In genomic region chr19:29182166-29182565, GRCm38 (mm10) we compare ENCODE assay signal across 26 mouse cellular contexts.
"Had no signal": no experiment of that assay in that cellular context is flagged by ENCODE, and none has a peak within 500 bp of the region (broad histone marks: within the 10 kb centered on the region; RNA-seq: fewer than 3 reads in every experiment).

No protein-coding gene starts in this region.

- H3K4me3 ChIP-seq: heart, adult 2 months; heart, embryonic 13.5 days; heart, embryonic 15.5 days; hindbrain, embryonic 12.5 days; intestine, embryonic 15.5 days; layer of hippocampus, adult 2 months; left cerebral cortex, adult 2 months; limb, embryonic 13.5 days; liver, embryonic 13.5 days had no signal

- ATAC-seq: hindbrain, embryonic 16.5 days; inflammation-experienced regulatory T-cells, adult 6 months; intestine, embryonic 15.5 days; intestine, postnatal 0 days had no signal

- H3K4me2 ChIP-seq: heart, embryonic 11.5 days; heart, embryonic 13.5 days; heart, embryonic 15.5 days; hindbrain, embryonic 12.5 days; hindbrain, embryonic 14.5 days; intestine, embryonic 15.5 days; limb, embryonic 13.5 days; liver, embryonic 11.5 days; liver, embryonic 13.5 days had no signal

- DNase-seq: gastrocnemius, postnatal 14 days; gastrocnemius, postnatal 36 days; heart, adult 11 months; heart, adult 2 months; heart, postnatal 14 days; heart, postnatal 36 days; kidney, adult 18-20 months; kidney, adult 8-10 months; kidney, postnatal 10 days; kidney, postnatal 25 days; kidney, postnatal 4 days; liver; liver, embryonic 13.5 days had no signal

- H3K4me1 ChIP-seq: heart, embryonic 15.5 days; hindbrain, embryonic 12.5 days; intestine, embryonic 15.5 days had no signal

- H3K9ac ChIP-seq: heart, embryonic 13.5 days; heart, embryonic 15.5 days; hindbrain, embryonic 12.5 days; hindbrain, embryonic 14.5 days; intestine, embryonic 15.5 days; limb, embryonic 13.5 days; liver, embryonic 13.5 days had no signal

- H3K27ac ChIP-seq: heart, adult 2 months; heart, embryonic 13.5 days; heart, embryonic 15.5 days; hindbrain, embryonic 12.5 days; hindbrain, embryonic 14.5 days; intestine, embryonic 15.5 days; layer of hippocampus, adult 2 months; left cerebral cortex, adult 2 months; limb, embryonic 13.5 days; liver, embryonic 13.5 days had no signal

- H3K9me3 ChIP-seq: heart, embryonic 15.5 days; hindbrain, embryonic 12.5 days; intestine, embryonic 15.5 days; limb, embryonic 13.5 days had no signal

- H3K36me3 ChIP-seq: heart, embryonic 13.5 days; heart, embryonic 15.5 days; hindbrain, embryonic 12.5 days; intestine, embryonic 15.5 days; limb, embryonic 13.5 days; liver, embryonic 13.5 days had no signal

- H3K27me3 ChIP-seq: heart, embryonic 13.5 days; heart, embryonic 15.5 days; hindbrain, embryonic 12.5 days; intestine, embryonic 15.5 days; liver, embryonic 13.5 days had no signal
